Mouse (Mus musculus) embryonic facial prominence, embryonic 10.5 days (tissue): ENCODE measurements around the gene Tlr9. TPM values are rescaled to one million over a fixed set of nuclear protein-coding genes. Genes with fewer than 3 reads are reported as not detected.

ENCODE experiments used
- DNase-seq: peaks from one replicate; pipeline ENCODE4 v3.0.0-alpha.2; 2017; ENCODE audit warnings: low spot score
- H3K27ac ChIP-seq: fragments of 300-500 bp; sonication (generic); replicated peaks from 2 replicates; pipeline ENCODE4 v1.5.1; 2016; ENCODE audit warnings: mild to moderate bottlenecking
- H3K27me3 ChIP-seq: fragments of 300-500 bp; sonication (generic); replicated peaks from 2 replicates; pipeline ENCODE4 v1.6.1; 2016; ENCODE audit warnings: low read depth, mild to moderate bottlenecking; ENCODE audit not compliant: poor library complexity, severe bottlenecking
- H3K36me3 ChIP-seq: fragments of 300-500 bp; sonication (generic); replicated peaks from 2 replicates; pipeline ENCODE4 v1.6.1; 2016; ENCODE audit warnings: mild to moderate bottlenecking, moderate library complexity
- H3K4me1 ChIP-seq: fragments of 300-500 bp; sonication (generic); 2 replicates; pipeline ENCODE4 v1.6.1; 2016
- H3K4me3 ChIP-seq: fragments of 300-500 bp; sonication (generic); 2 replicates; pipeline ENCODE4 v1.5.1; 2016; ENCODE audit warnings: mild to moderate bottlenecking, moderate library complexity
- H3K9me3 ChIP-seq: fragments of 300-500 bp; sonication (generic); 2 replicates; pipeline ENCODE4 v1.6.1; 2016; ENCODE audit warnings: mild to moderate bottlenecking
- WGBS: fragments of 180-500 bp; shearing (Covaris S2); methylation state at CpG from one replicate; pipeline ENCODE4 v1.1.7; 2016; 5-methylcytosine and 5-hydroxymethylcytosine counted together
- polyA plus RNA-seq: library from polyadenylated mRNA; unstranded; fragments of >200 nt; fragmentation: Nextera tagmentation; extraction: Ambion mirVana; gene quantifications from 2 replicates; pipeline ENCODE4 v1.2.1, GENCODE M21; 2016

Gene Tlr9
- polyA plus RNA-seq, 1 experiment from 2014 or later: not detected

DNA sequence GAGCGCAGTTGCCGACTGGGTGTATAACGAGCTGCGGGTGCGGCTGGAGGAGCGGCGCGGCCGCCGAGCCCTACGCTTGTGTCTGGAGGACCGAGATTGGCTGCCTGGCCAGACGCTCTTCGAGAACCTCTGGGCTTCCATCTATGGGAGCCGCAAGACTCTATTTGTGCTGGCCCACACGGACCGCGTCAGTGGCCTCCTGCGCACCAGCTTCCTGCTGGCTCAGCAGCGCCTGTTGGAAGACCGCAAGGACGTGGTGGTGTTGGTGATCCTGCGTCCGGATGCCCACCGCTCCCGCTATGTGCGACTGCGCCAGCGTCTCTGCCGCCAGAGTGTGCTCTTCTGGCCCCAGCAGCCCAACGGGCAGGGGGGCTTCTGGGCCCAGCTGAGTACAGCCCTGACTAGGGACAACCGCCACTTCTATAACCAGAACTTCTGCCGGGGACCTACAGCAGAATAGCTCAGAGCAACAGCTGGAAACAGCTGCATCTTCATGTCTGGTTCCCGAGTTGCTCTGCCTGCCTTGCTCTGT lies 3.8 kb downstream of the Tlr9 start:
- Histone ChIP-seq H3K4me3 (peak overlapping the region; percentile 57), H3K4me1 (peaks cover 20% of the 10 kb centered on the region), H3K9me3 (no peaks in the 10 kb centered on the region), H3K27me3 (peaks cover 39% of the 10 kb centered on the region), H3K36me3 (no peaks in the 10 kb centered on the region), H3K27ac (peak overlapping the region; percentile 67)
- 6% methylated on average over 34 of the region's 34 CpGs for WGBS
- peak; percentile 63 for DNase-seq

DNA sequence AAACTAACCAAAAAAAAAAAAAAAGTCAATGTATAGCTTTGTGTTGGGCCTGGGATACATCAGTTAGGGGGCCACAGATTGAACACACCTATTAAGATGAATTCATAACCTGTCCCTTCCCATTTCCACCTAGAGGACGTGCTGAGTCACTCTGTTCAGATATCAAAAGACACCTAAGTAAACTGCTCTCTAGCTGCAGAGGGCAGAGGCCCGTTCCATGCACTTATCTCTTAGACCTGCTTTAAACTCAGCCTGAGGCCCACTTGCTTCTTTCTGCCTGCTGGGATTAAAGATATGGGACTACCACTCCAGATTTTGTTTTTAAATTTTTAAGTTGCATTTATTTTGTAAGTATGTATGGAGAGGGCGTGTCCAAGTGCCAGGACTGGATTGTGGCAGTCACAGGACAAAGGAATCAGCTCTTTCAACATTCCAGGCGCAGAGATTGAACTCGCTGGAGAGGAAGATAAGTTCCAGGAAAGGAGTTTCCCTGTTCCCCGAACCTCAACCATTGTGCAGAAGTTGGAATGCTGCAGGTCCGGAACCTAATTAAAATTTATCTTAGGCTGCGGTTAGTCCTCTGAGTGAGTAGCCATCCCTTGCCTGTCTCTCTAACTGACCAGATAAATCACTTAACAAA lies 5.5 kb downstream of the Tlr9 start:
- no peaks in the 10 kb centered on the region for H3K9me3 ChIP-seq
- WGBS: 76% methylated on average over 8 of the region's 8 CpGs
- no peak for DNase-seq
- no peak overlapping the region for H3K4me3 ChIP-seq
- no peak overlapping the region for H3K27ac ChIP-seq
- H3K36me3 ChIP-seq: peaks cover 12% of the 10 kb centered on the region
- H3K4me1 ChIP-seq: peaks cover 20% of the 10 kb centered on the region
- peaks cover 39% of the 10 kb centered on the region for H3K27me3 ChIP-seq

DNA sequence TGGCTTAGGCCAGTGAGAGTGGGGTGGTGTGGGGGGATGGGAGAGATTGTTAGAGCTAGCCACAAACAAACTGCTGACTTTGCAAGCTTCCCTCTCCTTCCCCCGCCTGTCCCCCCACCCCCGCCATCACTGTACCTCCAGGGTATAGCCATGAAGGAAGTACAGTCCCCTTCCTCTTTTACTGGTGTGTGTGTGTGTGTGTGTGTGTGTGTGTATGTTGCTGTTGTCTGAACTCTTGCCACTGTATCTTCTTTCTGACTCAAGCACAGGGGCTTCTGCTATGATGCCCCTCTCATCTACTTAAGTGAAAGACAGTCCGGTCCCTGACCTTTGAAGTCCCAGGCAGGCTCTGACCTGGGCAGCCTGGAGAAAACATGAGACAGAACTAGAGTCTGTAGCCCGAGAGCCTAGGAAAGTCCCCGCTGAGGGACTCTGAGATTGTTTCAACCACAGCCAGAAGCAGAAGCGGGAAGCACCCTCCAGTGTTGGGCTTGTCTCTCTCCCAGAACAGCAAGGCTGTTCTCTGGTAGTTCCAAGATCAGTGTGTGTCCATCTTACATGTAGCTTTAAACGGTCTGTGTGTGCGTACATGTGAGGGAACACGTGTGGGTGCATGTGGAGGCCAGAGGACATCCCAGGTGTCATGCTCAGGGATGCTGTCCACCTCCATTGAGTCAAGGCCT lies 7.8 kb downstream of the Tlr9 start:
- 79% methylated on average over 9 of the region's 9 CpGs for WGBS
- Histone ChIP-seq H3K27ac (no peak overlapping the region; the same call in 1 of the 2 replicates), H3K27me3 (peaks cover 23% of the 10 kb centered on the region), H3K4me1 (peaks cover 20% of the 10 kb centered on the region), H3K4me3 (no peak overlapping the region), H3K36me3 (peaks cover 34% of the 10 kb centered on the region), H3K9me3 (no peaks in the 10 kb centered on the region)
- no peak for DNase-seq

DNA sequence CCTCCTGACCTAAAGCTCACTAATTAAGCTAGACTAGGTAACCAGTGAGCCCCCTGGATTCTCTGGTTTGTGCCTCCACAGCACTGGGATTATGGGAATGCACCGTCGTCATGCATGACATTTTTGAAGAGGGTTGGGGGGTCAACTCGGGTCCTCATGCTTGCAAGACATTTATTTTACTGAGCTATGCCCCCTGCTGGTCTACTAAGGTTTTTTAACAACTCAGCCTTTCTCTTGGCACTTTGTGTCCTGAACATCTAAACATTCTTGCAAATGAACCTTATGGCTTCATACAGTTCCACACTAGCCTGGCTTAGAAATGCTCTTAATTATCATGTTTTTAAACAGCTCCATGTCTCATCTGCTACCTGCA lies 8.3 kb downstream of the Tlr9 start:
- no peak for DNase-seq
- Histone ChIP-seq H3K27me3 (peaks cover 18% of the 10 kb centered on the region), H3K36me3 (peaks cover 40% of the 10 kb centered on the region), H3K4me1 (peaks cover 19% of the 10 kb centered on the region), H3K9me3 (no peaks in the 10 kb centered on the region), H3K27ac (no peak overlapping the region; the same call in 1 of the 2 replicates), H3K4me3 (no peak overlapping the region)
- 63% methylated on average over 3 of the region's 3 CpGs for WGBS

DNA sequence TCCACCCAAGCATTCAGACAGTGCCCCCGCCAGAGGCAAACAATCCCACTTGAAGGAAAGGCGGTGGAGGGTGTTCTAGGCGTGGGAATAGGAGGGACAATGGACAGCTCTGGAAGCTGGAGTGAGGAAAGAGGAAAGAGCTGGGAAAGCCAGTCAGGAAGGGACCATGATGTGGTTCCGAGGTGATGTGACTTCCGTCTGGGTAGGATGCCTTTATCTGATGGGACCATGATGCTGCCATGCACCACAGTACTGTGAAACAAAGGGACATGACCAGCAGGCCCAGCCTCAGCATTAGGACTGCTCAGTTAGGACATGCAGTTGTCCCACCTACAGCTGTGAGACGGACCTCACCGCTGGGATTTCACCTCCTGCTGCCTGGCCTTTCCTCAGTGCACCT lies 8.8 kb downstream of the Tlr9 start:
- H3K4me3 ChIP-seq: no peak overlapping the region
- H3K36me3 ChIP-seq: peaks cover 45% of the 10 kb centered on the region
- no peaks in the 10 kb centered on the region for H3K9me3 ChIP-seq
- WGBS: 83% methylated on average over 7 of the region's 7 CpGs
- DNase-seq: no peak
- peaks cover 13% of the 10 kb centered on the region for H3K27me3 ChIP-seq
- peaks cover 14% of the 10 kb centered on the region for H3K4me1 ChIP-seq
- no peak overlapping the region for H3K27ac ChIP-seq

DNA sequence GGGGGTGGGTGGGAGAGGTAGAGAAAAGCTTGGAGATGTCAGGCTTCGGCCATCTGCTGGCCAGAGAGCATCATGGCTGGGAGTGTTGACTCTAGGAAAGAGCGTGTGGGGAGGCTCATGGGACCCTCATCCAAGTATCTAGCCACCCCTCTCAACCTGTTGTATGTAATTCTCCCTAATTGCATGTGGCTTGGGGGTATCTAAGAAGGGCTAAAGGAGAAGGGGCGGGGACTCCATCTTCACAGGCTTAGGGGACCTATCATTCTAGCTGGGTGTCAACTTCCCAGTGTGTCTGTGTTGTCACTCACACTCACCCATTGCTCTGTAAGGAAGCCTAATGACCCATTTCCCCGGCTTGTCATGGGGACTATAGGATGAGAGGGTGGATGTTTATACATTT lies 9.4 kb downstream of the Tlr9 start:
- Histone ChIP-seq H3K27ac (no peak overlapping the region), H3K36me3 (peaks cover 51% of the 10 kb centered on the region), H3K27me3 (peaks cover 7% of the 10 kb centered on the region), H3K4me1 (peaks cover 8% of the 10 kb centered on the region), H3K4me3 (no peak overlapping the region), H3K9me3 (no peaks in the 10 kb centered on the region)
- no peak for DNase-seq
- 85% methylated on average over 4 of the region's 4 CpGs for WGBS

DNA sequence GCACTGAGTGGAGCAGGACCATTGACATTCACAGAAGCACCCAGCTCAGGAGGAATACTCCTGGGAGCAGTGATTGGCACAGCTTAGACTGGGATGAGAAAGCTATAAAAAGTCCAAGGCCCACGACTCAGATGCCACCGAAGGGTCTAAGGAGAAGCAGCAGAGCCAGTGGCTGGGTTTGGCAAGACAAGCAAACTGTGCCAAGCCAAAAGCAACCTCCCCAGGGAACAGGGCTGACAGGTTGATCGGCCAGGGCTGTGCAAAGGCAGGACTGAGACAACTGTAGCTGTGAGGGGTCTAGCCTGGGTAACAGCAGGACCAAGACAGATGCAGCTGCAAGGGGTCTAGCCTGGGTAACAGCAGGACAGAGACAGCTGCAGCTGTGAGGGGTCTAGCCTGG lies 10.6 kb downstream of the Tlr9 start:
- no peak for DNase-seq
- H3K36me3 ChIP-seq: peaks cover 62% of the 10 kb centered on the region
- no peaks in the 10 kb centered on the region for H3K9me3 ChIP-seq
- no peak overlapping the region for H3K27ac ChIP-seq
- H3K4me3 ChIP-seq: no peak overlapping the region
- H3K4me1 ChIP-seq: 0 out of 2 replicates have a peak, but pooled peaks cover 4% of the 10 kb centered on the region
- no peaks in the 10 kb centered on the region for H3K27me3 ChIP-seq
- 94% methylated on average over 3 of the region's 3 CpGs for WGBS

DNA sequence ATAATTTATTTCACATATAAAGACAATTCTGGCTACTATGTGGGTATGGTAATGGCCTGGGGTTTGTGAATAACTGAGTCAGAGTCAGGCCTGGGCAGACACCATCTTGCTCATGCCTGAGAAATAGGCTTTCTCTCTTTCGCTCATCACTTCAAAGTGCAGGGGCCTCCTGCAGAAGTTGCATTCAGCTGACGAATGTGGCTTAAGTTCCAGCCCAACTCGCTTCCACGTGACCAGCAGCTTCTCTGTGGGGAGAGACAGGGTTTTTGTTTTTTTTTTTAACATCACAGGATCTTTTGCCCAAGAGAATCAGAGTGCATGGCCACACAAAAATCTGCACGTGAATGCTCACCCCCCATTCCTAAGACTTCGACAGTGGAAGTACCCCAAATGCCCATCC lies 11.6 kb downstream of the Tlr9 start:
- no peak for DNase-seq
- Histone ChIP-seq H3K9me3 (no peaks in the 10 kb centered on the region), H3K4me1 (0 out of 2 replicates have a peak, but pooled peaks cover 4% of the 10 kb centered on the region), H3K36me3 (peaks cover 72% of the 10 kb centered on the region), H3K27ac (no peak overlapping the region), H3K27me3 (no peaks in the 10 kb centered on the region), H3K4me3 (no peak overlapping the region)
- 89% methylated on average over 6 of the region's 6 CpGs for WGBS

DNA sequence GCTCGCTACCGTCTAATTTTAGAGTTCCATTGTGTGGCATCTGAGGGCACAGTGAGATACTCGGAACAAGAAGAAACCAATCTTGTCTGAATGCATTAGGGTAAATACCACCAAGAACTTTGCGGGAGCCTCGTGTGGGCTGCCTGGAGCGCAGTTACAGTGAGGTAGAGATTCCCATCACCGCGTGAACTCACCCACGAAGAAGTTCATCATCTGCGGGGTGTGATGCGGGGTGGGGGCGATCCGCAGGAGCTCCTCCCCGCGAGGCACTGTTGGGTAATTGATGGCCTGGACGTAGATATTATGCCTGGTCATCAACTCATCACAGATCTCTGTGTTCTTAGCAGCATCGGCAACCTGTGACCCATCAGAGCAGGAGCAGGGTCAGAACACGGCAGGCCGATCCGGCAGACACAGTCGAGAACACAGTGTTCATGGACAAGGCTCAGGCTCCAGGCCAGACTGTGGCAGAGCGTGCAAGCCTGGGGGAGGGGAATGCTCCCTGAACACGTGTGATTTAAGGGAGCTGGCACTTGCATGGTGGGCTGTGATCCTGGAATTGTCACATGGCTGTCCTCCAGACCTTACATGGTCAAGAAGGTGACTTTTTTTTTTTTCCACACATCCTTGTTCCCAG lies 12.9 kb downstream of the Tlr9 start:
- H3K27ac ChIP-seq: no peak overlapping the region
- H3K36me3 ChIP-seq: peaks cover 86% of the 10 kb centered on the region
- 0 out of 2 replicates have a peak, but pooled peaks cover under 1% of the 10 kb centered on the region for H3K4me1 ChIP-seq
- no peaks in the 10 kb centered on the region for H3K9me3 ChIP-seq
- H3K27me3 ChIP-seq: no peaks in the 10 kb centered on the region
- WGBS: 93% methylated on average over 23 of the region's 23 CpGs
- no peak overlapping the region for H3K4me3 ChIP-seq
- no peak for DNase-seq

DNA sequence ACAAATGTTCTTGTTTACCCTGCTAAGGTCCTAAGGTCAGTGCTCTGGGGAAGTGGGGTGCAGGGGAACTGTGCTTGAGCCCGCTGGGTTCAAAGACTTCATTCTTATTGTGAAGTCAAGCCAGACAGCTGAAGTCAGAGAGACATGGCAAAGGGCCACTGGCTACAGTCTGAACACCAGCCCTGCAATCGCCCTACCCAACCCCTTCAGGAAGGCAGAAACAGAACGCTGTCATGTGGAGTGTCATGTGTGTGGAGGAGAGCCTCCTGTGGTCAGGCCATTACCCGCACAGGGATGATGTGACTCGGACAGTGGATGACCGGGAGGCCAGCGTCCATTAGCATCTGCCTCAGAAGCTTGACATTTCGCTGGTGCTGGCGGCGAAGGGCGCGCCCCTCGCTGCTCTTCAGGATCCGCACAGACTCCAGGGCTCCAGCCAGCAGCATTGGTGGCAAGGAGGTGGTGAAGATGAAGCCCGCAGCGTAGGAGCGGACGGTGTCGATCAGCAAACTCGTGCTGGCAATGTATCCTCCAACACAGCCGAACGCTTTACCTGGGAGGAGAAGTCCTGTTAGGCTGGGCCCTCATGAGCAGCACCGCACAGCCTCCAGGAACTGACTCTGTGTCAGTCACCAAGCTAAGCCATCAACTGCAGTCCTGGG lies 13.9 kb downstream of the Tlr9 start:
- WGBS: 90% methylated on average over 23 of the region's 23 CpGs
- no peaks in the 10 kb centered on the region for H3K4me1 ChIP-seq
- DNase-seq: no peak
- H3K4me3 ChIP-seq: no peak overlapping the region
- no peak overlapping the region for H3K27ac ChIP-seq
- no peaks in the 10 kb centered on the region for H3K27me3 ChIP-seq
- H3K9me3 ChIP-seq: no peaks in the 10 kb centered on the region
- H3K36me3 ChIP-seq: peaks cover 95% of the 10 kb centered on the region

DNA sequence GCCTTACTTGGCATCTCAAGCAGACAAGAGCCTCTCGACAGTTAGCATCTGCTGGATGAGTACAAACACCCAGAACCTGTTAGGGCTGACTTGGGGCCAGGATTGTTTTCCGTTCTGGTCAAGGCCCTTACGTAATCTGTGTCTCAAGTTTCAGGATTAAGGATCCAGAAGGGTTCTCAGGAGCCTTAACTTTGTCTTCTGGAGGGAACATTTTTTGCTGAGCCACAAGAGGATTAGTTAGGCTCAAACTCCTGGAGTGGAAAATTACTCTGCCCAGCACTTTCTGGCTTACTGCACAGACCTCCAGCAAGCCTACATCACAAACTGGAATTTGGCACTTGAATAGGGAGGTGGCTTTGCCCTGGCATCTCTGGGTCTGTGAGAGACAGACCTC lies 14.4 kb downstream of the Tlr9 start:
- no peak for DNase-seq
- Histone ChIP-seq H3K36me3 (peaks cover 100% of the 10 kb centered on the region), H3K9me3 (no peaks in the 10 kb centered on the region), H3K4me3 (no peak overlapping the region), H3K27me3 (no peaks in the 10 kb centered on the region), H3K4me1 (no peaks in the 10 kb centered on the region), H3K27ac (no peak overlapping the region)
- 69% methylated on average over 3 of the region's 3 CpGs for WGBS

DNA sequence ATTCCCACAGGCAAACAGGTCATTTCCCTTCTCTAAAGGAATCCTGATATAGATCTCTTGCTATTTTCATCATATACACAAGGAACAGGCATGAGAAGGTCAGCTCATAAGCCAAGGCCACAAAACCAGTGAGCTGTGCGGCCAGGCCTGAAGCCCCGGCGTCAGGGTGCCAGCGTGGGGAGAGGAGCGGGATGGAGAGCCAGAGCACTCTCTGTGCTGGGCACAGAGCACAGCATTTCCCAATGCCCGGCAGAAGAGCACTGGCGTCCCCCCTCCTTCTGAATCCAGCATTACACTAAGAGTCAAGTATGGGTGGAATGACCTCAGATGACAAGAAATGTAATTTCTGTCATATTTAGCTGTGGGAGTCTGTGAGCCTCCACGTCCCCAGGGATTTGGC lies 15.0 kb downstream of the Tlr9 start:
- Histone ChIP-seq H3K9me3 (no peaks in the 10 kb centered on the region), H3K36me3 (peaks cover 100% of the 10 kb centered on the region), H3K4me1 (no peaks in the 10 kb centered on the region), H3K27ac (no peak overlapping the region), H3K27me3 (no peaks in the 10 kb centered on the region), H3K4me3 (no peak overlapping the region)
- 90% methylated on average over 8 of the region's 8 CpGs for WGBS
- DNase-seq: no peak
